Mouse (Mus musculus) cerebellum, adult 2 months (tissue): ENCODE measurements around the gene Mrm3.

Experiments
- CTCF ChIP-seq: fragments of 200-500 bp; IDR thresholded peaks from 2 replicates; pipeline ENCODE4 v1.5.1; 2011; ENCODE audit warnings: low read depth, mild to moderate bottlenecking, control low read depth, low read length, moderate library complexity, borderline replicate concordance; ENCODE audit not compliant: insufficient read depth
- POLR2A ChIP-seq: fragments of 200-500 bp; IDR thresholded peaks from 2 replicates; pipeline ENCODE4 v1.6.1; 2011; ENCODE audit warnings: low read length, control low read depth, borderline replicate concordance; ENCODE audit not compliant: insufficient read depth

- TF ChIP-seq POLR2A: no peak
- TF ChIP-seq CTCF: no peak
These were observed 12.6 kb downstream of the Mrm3 start for GRCm38 (mm10) chr11:76256129-76256528.
